Mouse (Mus musculus) liver, embryonic 14.5 days (tissue): ENCODE results near the gene Mrps27. TPM values are rescaled to one million over a fixed set of nuclear protein-coding genes. Genes with fewer than 3 reads are reported as not detected.

Experiments used
- ATAC-seq: fragments of 200-750 bp; cut with Nextera tagmentation; 2 replicates; pipeline ENCODE4 v1.8.0; 2017; ENCODE audit warnings: moderate number of reproducible peaks, mild to moderate bottlenecking, moderate library complexity; ENCODE audit not compliant: insufficient read depth
- DNase-seq, 3 experiments: peaks; one replicate each; pipeline ENCODE4 v3.0.0-alpha.2; 2012 to 2013; ENCODE audit warnings: low read depth in 3 of 3, low spot score in 3 of 3
- H3K27ac ChIP-seq: fragments of 300-500 bp; sonication (generic); 2 replicates; pipeline ENCODE4 v1.5.1; 2014; ENCODE audit warnings: moderate library complexity, mild to moderate bottlenecking, control low read depth, inconsistent platforms
- H3K27me3 ChIP-seq: fragments of 300-500 bp; sonication (generic); 2 replicates; pipeline ENCODE4 v1.6.1; 2014; ENCODE audit warnings: mild to moderate bottlenecking, low read length, moderate library complexity; ENCODE audit not compliant: control insufficient read depth, insufficient read depth
- H3K36me3 ChIP-seq: fragments of 300-500 bp; sonication (generic); replicated peaks from 2 replicates; pipeline ENCODE4 v1.6.1; 2014; ENCODE audit warnings: low read depth; ENCODE audit not compliant: control insufficient read depth, insufficient read depth
- H3K4me1 ChIP-seq, 2 experiments: fragments of 200-500 bp in 1 of 2; fragments of 300-500 bp in 1 of 2; sonication (generic) in 1 of 2; replicated peaks; 2 replicates each; pipeline ENCODE4 v1.6.1; 2012 to 2014; ENCODE audit warnings: antibody characterized with exemption in 1 of 2, inconsistent platforms in 1 of 2, low read length in 1 of 2; ENCODE audit not compliant: control insufficient read depth in 2 of 2, insufficient read depth in 2 of 2
- H3K4me2 ChIP-seq: fragments of 300-500 bp; sonication (generic); 2 replicates; pipeline ENCODE4 v1.6.1; 2014; ENCODE audit warnings: low read depth, mild to moderate bottlenecking, control low read depth, moderate library complexity
- H3K4me3 ChIP-seq, 2 experiments: fragments of 200-500 bp in 1 of 2; fragments of 300-500 bp in 1 of 2; sonication (generic) in 1 of 2; 2 replicates each; pipeline ENCODE4 v1.5.1; 2012 to 2014; ENCODE audit warnings: low read depth in 2 of 2, low read length in 2 of 2, mild to moderate bottlenecking in 2 of 2, control low read depth in 1 of 2, inconsistent platforms in 1 of 2, moderate library complexity in 1 of 2; ENCODE audit not compliant: insufficient read depth in 1 of 2
- H3K9ac ChIP-seq: fragments of 300-500 bp; sonication (generic); replicated peaks from 2 replicates; pipeline ENCODE4 v1.6.1; 2014; ENCODE audit warnings: mild to moderate bottlenecking, control low read depth, moderate library complexity
- H3K9me3 ChIP-seq: fragments of 300-500 bp; sonication (generic); 2 replicates; pipeline ENCODE4 v1.6.1; 2016; ENCODE audit warnings: low read length, mixed read lengths; ENCODE audit not compliant: control insufficient read depth
- CTCF ChIP-seq: IDR thresholded peaks from 2 replicates; pipeline ENCODE4 v1.5.1; 2016; ENCODE audit warnings: antibody characterized with exemption, low read depth, control low read depth
- EP300 ChIP-seq: IDR thresholded peaks from 2 replicates; pipeline ENCODE4 v1.6.1; 2016; ENCODE audit warnings: antibody characterized with exemption, low read depth
- WGBS: fragments of 180-500 bp; shearing (Covaris S2); extraction: QIAGEN DNeasy Blood & Tissue Kit; methylation state at CpG from one replicate; pipeline ENCODE4 v1.1.7; 2014; ENCODE audit not compliant: insufficient replicate concordance; 5-methylcytosine and 5-hydroxymethylcytosine counted together
- polyA plus RNA-seq, 2 experiments: library from polyadenylated mRNA; depleted of rRNA in 1 of 2; stranded (reverse) in 1 of 2; unstranded in 1 of 2; fragments of >200 nt; fragmentation: Nextera tagmentation in 1 of 2; extraction: Ambion mirVana in 1 of 2; gene quantifications; 2 replicates each; pipeline versions ENCODE4 v1.2.1 to v1.2.3; 2012 to 2014

Gene Mrps27
- polyA plus RNA-seq, 2 experiments: 14.4 to 21.5 TPM

- no peak overlapping the region for H3K4me3 ChIP-seq
- H3K36me3 ChIP-seq: no peaks in the 10 kb centered on the region
- 46% methylated on average over 4 of the region's 4 CpGs for WGBS
- H3K9me3 ChIP-seq: no peaks in the 10 kb centered on the region
- H3K4me2 ChIP-seq: no peak overlapping the region
- H3K27ac ChIP-seq: no peak overlapping the region
- no peak for ATAC-seq
- TF ChIP-seq EP300 (no peak), CTCF (no peak)
- no peak overlapping the region for H3K9ac ChIP-seq
- no peaks in the 10 kb centered on the region for H3K27me3 ChIP-seq
- no peak for DNase-seq
- H3K4me1 ChIP-seq: 0 out of 4 replicates have a peak, but pooled peaks cover 0 to 1% of the 10 kb centered on the region in 2 experiments
These were observed 103.7 kb downstream of the Mrps27 start for GRCm38 (mm10) chr13:99448278-99448677.

GRCm38 (mm10) chr13:99449547-99449946 lies 105.0 kb downstream of the Mrps27 start:
- TF ChIP-seq CTCF (no peak), EP300 (no peak)
- DNase-seq: no peak
- no peak overlapping the region for H3K9ac ChIP-seq

GRCm38 (mm10) chr13:99450766-99451165 lies 106.2 kb downstream of the Mrps27 start:
- no peak for ATAC-seq
- no peaks in the 10 kb centered on the region for H3K4me1 ChIP-seq
- H3K9me3 ChIP-seq: no peaks in the 10 kb centered on the region
- no peaks in the 10 kb centered on the region for H3K27me3 ChIP-seq
- WGBS: 68% methylated on average over 7 of the region's 7 CpGs
- H3K4me3 ChIP-seq: no peak overlapping the region
- no peak overlapping the region for H3K4me2 ChIP-seq
- DNase-seq: no peak
- no peaks in the 10 kb centered on the region for H3K36me3 ChIP-seq
- no peak overlapping the region for H3K9ac ChIP-seq
- no peak for TF ChIP-seq CTCF
- H3K27ac ChIP-seq: no peak overlapping the region

More at GRCm38 (mm10) chr13:99449547-99449946, 105.0 kb downstream of the Mrps27 start:
- ATAC-seq: no peak
- H3K36me3 ChIP-seq: no peaks in the 10 kb centered on the region
- 49% methylated on average over 4 of the region's 4 CpGs for WGBS
- no peak overlapping the region for H3K4me2 ChIP-seq
- no peaks in the 10 kb centered on the region for H3K9me3 ChIP-seq
- H3K4me1 ChIP-seq: 0 out of 4 replicates have a peak, but pooled peaks cover 0 to 1% of the 10 kb centered on the region in 2 experiments
- no peak overlapping the region for H3K4me3 ChIP-seq
- no peaks in the 10 kb centered on the region for H3K27me3 ChIP-seq
- no peak overlapping the region for H3K27ac ChIP-seq

GRCm38 (mm10) chr13:99451276-99451675 lies 106.7 kb downstream of the Mrps27 start:
- Histone ChIP-seq H3K9ac (no peak overlapping the region), H3K27me3 (no peaks in the 10 kb centered on the region)
- 54% methylated on average over 5 of the region's 5 CpGs for WGBS

GRCm38 (mm10) chr13:99452444-99452843 lies 107.9 kb downstream of the Mrps27 start:
- H3K9me3 ChIP-seq: no peaks in the 10 kb centered on the region
- no peaks in the 10 kb centered on the region for H3K36me3 ChIP-seq
- ATAC-seq: no peak
- TF ChIP-seq CTCF: no peak
- no peak for TF ChIP-seq EP300
- no peaks in the 10 kb centered on the region for H3K4me1 ChIP-seq
- no peaks in the 10 kb centered on the region for H3K27me3 ChIP-seq
- no peak overlapping the region for H3K9ac ChIP-seq
- no peak for DNase-seq
- WGBS: 70% methylated on average over 3 of the region's 3 CpGs
- H3K27ac ChIP-seq: no peak overlapping the region
- H3K4me3 ChIP-seq: no peak overlapping the region
- H3K4me2 ChIP-seq: no peak overlapping the region

More at GRCm38 (mm10) chr13:99451276-99451675, 106.7 kb downstream of the Mrps27 start:
- H3K4me1 ChIP-seq: no peaks in the 10 kb centered on the region
- DNase-seq: no peak
- H3K4me2 ChIP-seq: no peak overlapping the region
- H3K27ac ChIP-seq: no peak overlapping the region
- no peaks in the 10 kb centered on the region for H3K36me3 ChIP-seq
- TF ChIP-seq EP300 (no peak), CTCF (no peak)
- no peaks in the 10 kb centered on the region for H3K9me3 ChIP-seq
- H3K4me3 ChIP-seq: no peak overlapping the region
- no peak for ATAC-seq
